Mouse (Mus musculus) liver, embryonic 14 days (tissue): ENCODE measurements around the gene Tmem266. TPM values are rescaled to one million over a fixed set of nuclear protein-coding genes. Genes with fewer than 3 reads are reported as not detected.

Experiments
- polyA plus RNA-seq: library from polyadenylated mRNA; depleted of rRNA; stranded (reverse); fragments of >200 nt; gene quantifications from 2 replicates; pipeline ENCODE4 v1.2.3, GENCODE M21; 2012; rRNA removed

Gene Tmem266
- polyA plus RNA-seq: not detected in 2 replicates

DNA sequence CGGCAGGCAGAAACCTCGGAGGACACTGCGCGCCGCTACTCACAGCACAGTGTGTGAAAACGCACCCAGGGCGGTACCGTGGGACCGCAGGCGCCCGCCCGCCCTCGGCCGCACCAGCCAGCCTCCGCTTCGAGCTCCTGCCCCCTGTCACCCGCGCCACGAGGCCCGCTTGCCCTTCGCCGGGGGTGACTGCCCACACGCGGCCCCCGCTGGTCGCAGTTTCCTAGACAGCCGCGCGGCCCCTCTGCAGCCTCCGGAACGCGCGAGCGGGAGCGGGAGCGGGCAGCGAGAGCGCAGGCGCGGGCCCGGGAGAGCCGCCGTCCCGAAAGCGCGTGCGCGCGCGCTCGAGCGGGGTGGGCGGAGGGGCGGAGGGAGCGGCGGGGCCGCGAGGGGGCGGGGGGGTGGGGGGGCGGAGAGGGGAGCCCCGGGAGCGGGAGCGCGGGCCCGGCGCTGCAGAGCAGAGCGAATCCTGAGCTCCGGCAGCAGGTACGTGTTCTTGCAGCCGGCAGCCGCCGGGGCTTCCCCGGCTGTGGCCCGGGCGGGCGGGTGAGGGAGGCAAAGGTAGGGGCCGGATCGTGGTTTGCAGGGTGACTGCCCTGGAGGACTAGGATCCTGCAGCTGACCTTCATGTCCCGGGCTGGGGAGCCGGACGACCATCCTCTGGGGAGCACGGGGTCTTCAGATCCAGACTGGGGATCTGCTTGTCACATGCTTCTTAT, at the start of gene Tmem266, which contains the start of gene Nrg4:
TSS of gene Tmem266 (plus strand) at position 399 of the 719 bp plus-strand sequence.
TSS of gene Nrg4 (minus strand) at position 330 of the 719 bp plus-strand sequence.

Other genes with a start within 250 kb of the Tmem266 start
- gene Ube2q2, start 178.1 kb upstream of the Tmem266 start, polyA plus RNA-seq: 5.1 and 6.3 TPM in 2 replicates
- gene Fbxo22, start 118.0 kb upstream of the Tmem266 start, polyA plus RNA-seq: 8.4 and 10.0 TPM in 2 replicates
- gene Nrg4, start 69 bp upstream of the Tmem266 start, polyA plus RNA-seq: 0.39 and 0.44 TPM in 2 replicates
- gene Etfa, start 185.3 kb downstream of the Tmem266 start, polyA plus RNA-seq: 87.9 and 108 TPM in 2 replicates
- 0.09 TPM in 2 replicates for gene Isl2, start 211.8 kb downstream of the Tmem266 start, polyA plus RNA-seq